Mouse (Mus musculus) forebrain, embryonic 14.5 days (tissue): ENCODE data around the gene Cdc42bpb. TPM values are rescaled to one million over a fixed set of nuclear protein-coding genes. Genes with fewer than 3 reads are reported as not detected.

Experiments used
- ATAC-seq: fragments of 200-750 bp; cut with Nextera tagmentation; 2 replicates; pipeline ENCODE4 v1.8.0; 2017; ENCODE audit warnings: mild to moderate bottlenecking, moderate library complexity
- DNase-seq: peaks from one replicate; pipeline ENCODE4 v3.0.0-alpha.2; 2015; ENCODE audit warnings: low spot score
- H3K27ac ChIP-seq: fragments of 300-500 bp; sonication (generic); 2 replicates; pipeline ENCODE4 v1.5.1; 2014; ENCODE audit warnings: low read depth, mild to moderate bottlenecking, control low read depth, low read length, moderate library complexity
- H3K27me3 ChIP-seq: fragments of 300-500 bp; sonication (generic); replicated peaks from 2 replicates; pipeline ENCODE4 v1.6.1; 2014; ENCODE audit warnings: low read length, control low read depth, mixed read lengths; ENCODE audit not compliant: control insufficient read depth, insufficient read depth
- H3K36me3 ChIP-seq: fragments of 300-500 bp; sonication (generic); 2 replicates; pipeline ENCODE4 v1.6.1; 2014; ENCODE audit warnings: low read length, control low read depth; ENCODE audit not compliant: control insufficient read depth, insufficient read depth
- H3K4me1 ChIP-seq: fragments of 300-500 bp; sonication (generic); 2 replicates; pipeline ENCODE4 v1.6.1; 2014; ENCODE audit warnings: antibody characterized with exemption, low read length, control low read depth; ENCODE audit not compliant: control insufficient read depth, insufficient read depth
- H3K4me2 ChIP-seq: fragments of 300-500 bp; sonication (generic); 2 replicates; pipeline ENCODE4 v1.6.1; 2014; ENCODE audit warnings: mild to moderate bottlenecking, control low read depth, low read length
- H3K4me3 ChIP-seq: fragments of 300-500 bp; sonication (generic); 2 replicates; pipeline ENCODE4 v1.5.1; 2014; ENCODE audit warnings: low read depth, low read length, control low read depth
- H3K9ac ChIP-seq: fragments of 300-500 bp; sonication (generic); 2 replicates; pipeline ENCODE4 v1.6.1; 2014; ENCODE audit warnings: mild to moderate bottlenecking, low read length, control low read depth, moderate library complexity
- H3K9me3 ChIP-seq: fragments of 300-500 bp; sonication (generic); replicated peaks from 2 replicates; pipeline ENCODE4 v1.6.1; 2016; ENCODE audit warnings: low read length, control low read depth, mixed read lengths; ENCODE audit not compliant: control insufficient read depth
- WGBS: fragments of 180-500 bp; shearing (Covaris S2); extraction: QIAGEN DNeasy Blood & Tissue Kit; methylation state at CpG from one replicate; pipeline ENCODE4 v1.1.7; 2014; 5-methylcytosine and 5-hydroxymethylcytosine counted together
- polyA plus RNA-seq: library from polyadenylated mRNA; unstranded; fragments of >200 nt; fragmentation: Nextera tagmentation; extraction: Ambion mirVana; gene quantifications from 2 replicates; pipeline ENCODE4 v1.2.1, GENCODE M21; 2014

Cdc42bpb gene
- polyA plus RNA-seq = 28.8 and 34.6 TPM in 2 replicates

GRCm38 (mm10) chr12:111377376-111377973 is at the start of gene Cdc42bpb:
Gene Cdc42bpb (minus strand): TSS chr12:111377718.
- H3K4me3 ChIP-seq = peak within 1 kb of the TSS; percentile 97
- WGBS = under 1% methylated on average over 42 of the region's 94 CpGs
- peaks cover 10% of the 10 kb centered on the region for H3K4me1 ChIP-seq
- peak within 1 kb of the TSS; percentile 94 for H3K4me2 ChIP-seq
- DNase-seq = peak; percentile 95
- H3K36me3 ChIP-seq = no peaks in the 10 kb centered on the region
- no peaks in the 10 kb centered on the region for H3K27me3 ChIP-seq
- peak; percentile 97 for ATAC-seq
- H3K27ac ChIP-seq = peak within 1 kb of the TSS; percentile 93
- H3K9ac ChIP-seq = peak within 1 kb of the TSS; percentile 92
- no peaks in the 10 kb centered on the region for H3K9me3 ChIP-seq

GRCm38 (mm10) chr12:111425789-111426460 is 48.4 kb upstream of the Cdc42bpb start:
- ATAC-seq (peak; percentile 73), DNase-seq (peak; percentile 87)
- Histone ChIP-seq H3K27me3 (peaks cover 85% of the 10 kb centered on the region), H3K4me1 (peaks cover 14% of the 10 kb centered on the region), H3K4me2 (no peak overlapping the region), H3K4me3 (no peak overlapping the region), H3K9ac (no peak overlapping the region), H3K36me3 (no peaks in the 10 kb centered on the region), H3K27ac (no peak overlapping the region), H3K9me3 (no peaks in the 10 kb centered on the region)
- 17% methylated on average over 29 of the region's 29 CpGs for WGBS

GRCm38 (mm10) chr12:111425258-111425657 is 47.7 kb upstream of the Cdc42bpb start:
- Histone ChIP-seq H3K27me3 (peaks cover 81% of the 10 kb centered on the region), H3K36me3 (no peaks in the 10 kb centered on the region), H3K4me1 (peaks cover 14% of the 10 kb centered on the region), H3K4me2 (no peak overlapping the region), H3K9me3 (no peaks in the 10 kb centered on the region), H3K9ac (no peak overlapping the region), H3K4me3 (no peak overlapping the region), H3K27ac (no peak overlapping the region)
- DNase-seq = peak; percentile 74
- WGBS = 2% methylated on average over 15 of the region's 15 CpGs
- ATAC-seq = no peak; the same call in 1 of the 2 replicates

GRCm38 (mm10) chr12:111424547-111424946 is 47.0 kb upstream of the Cdc42bpb start:
- Histone ChIP-seq H3K9ac (no peak overlapping the region), H3K36me3 (no peaks in the 10 kb centered on the region), H3K27ac (no peak overlapping the region), H3K9me3 (no peaks in the 10 kb centered on the region), H3K27me3 (peaks cover 74% of the 10 kb centered on the region), H3K4me2 (no peak overlapping the region), H3K4me3 (no peak overlapping the region), H3K4me1 (peaks cover 14% of the 10 kb centered on the region)
- no peak for ATAC-seq
- 21% methylated on average over 9 of the region's 9 CpGs for WGBS
- no peak for DNase-seq

GRCm38 (mm10) chr12:111423570-111424129 is 46.1 kb upstream of the Cdc42bpb start:
- under 1% methylated on average over 43 of the region's 43 CpGs for WGBS

DNA sequence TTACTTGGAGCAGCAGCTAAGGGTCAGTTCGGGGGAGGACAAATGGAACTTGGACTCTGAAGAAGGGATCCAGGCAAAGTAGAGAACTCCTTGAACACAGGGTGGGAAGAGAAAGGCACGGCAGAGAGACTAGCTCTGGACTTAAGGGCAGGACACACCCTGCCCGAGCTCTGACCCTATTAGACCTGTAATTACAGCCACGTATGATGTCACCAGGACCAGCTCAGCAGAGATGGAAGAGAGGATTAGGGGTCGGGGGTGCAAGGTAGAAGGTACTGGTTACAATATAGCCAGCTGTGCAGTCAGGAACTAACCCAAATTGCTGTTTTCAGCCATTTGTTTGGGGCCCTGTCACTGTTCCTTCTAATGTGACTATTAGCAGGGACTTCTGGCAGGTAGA is 45.3 kb upstream of the Cdc42bpb start:
- no peak overlapping the region for H3K4me2 ChIP-seq
- DNase-seq = no peak

More at GRCm38 (mm10) chr12:111423570-111424129, 46.1 kb upstream of the Cdc42bpb start:
- Histone ChIP-seq H3K36me3 (no peaks in the 10 kb centered on the region), H3K9me3 (no peaks in the 10 kb centered on the region), H3K4me2 (peak overlapping the region; percentile 45), H3K4me1 (peaks cover 9% of the 10 kb centered on the region), H3K27ac (no peak overlapping the region), H3K4me3 (peak overlapping the region; percentile 24), H3K9ac (peak overlapping the region; percentile 37; the same call in 1 of the 2 replicates), H3K27me3 (peaks cover 67% of the 10 kb centered on the region)
- ATAC-seq = no peak
- no peak for DNase-seq

GRCm38 (mm10) chr12:111420946-111421709 is 43.6 kb upstream of the Cdc42bpb start:
- peaks cover 52% of the 10 kb centered on the region for H3K27me3 ChIP-seq
- no peak overlapping the region for H3K4me2 ChIP-seq
- ATAC-seq (no peak), DNase-seq (no peak)
- peaks cover 6% of the 10 kb centered on the region; the same call in 1 of the 2 replicates for H3K4me1 ChIP-seq
- H3K9ac ChIP-seq = no peak overlapping the region
- no peaks in the 10 kb centered on the region for H3K36me3 ChIP-seq
- 46% methylated on average over 7 of the region's 7 CpGs for WGBS
- no peaks in the 10 kb centered on the region for H3K9me3 ChIP-seq
- H3K4me3 ChIP-seq = no peak overlapping the region
- H3K27ac ChIP-seq = no peak overlapping the region

More for the DNA sequence above, 45.3 kb upstream of the Cdc42bpb start:
- H3K27ac ChIP-seq = no peak overlapping the region
- peaks cover 59% of the 10 kb centered on the region for H3K27me3 ChIP-seq
- no peak overlapping the region for H3K9ac ChIP-seq
- 36% methylated on average over 5 of the region's 5 CpGs for WGBS
- ATAC-seq = no peak
- H3K4me1 ChIP-seq = peaks cover 3% of the 10 kb centered on the region
- no peaks in the 10 kb centered on the region for H3K9me3 ChIP-seq
- no peaks in the 10 kb centered on the region for H3K36me3 ChIP-seq
- H3K4me3 ChIP-seq = no peak overlapping the region

- Histone ChIP-seq H3K36me3 (no peaks in the 10 kb centered on the region), H3K27me3 (peaks cover 41% of the 10 kb centered on the region), H3K4me2 (no peak overlapping the region), H3K4me1 (peaks cover 6% of the 10 kb centered on the region; the same call in 1 of the 2 replicates), H3K4me3 (no peak overlapping the region), H3K9ac (no peak overlapping the region), H3K9me3 (no peaks in the 10 kb centered on the region), H3K27ac (no peak overlapping the region)
- 78% methylated on average over 5 of the region's 5 CpGs for WGBS
- no peak for ATAC-seq
- no peak for DNase-seq
Observed at GRCm38 (mm10) chr12:111419918-111420317, 42.4 kb upstream of the Cdc42bpb start.
